Comparison of ENCODE assay signal across 11 mouse cellular contexts in genomic region chr8:114441616-114442015, GRCm38 (mm10). TPM values are rescaled to one million over a fixed set of nuclear protein-coding genes. Genes with fewer than 3 reads are reported as not detected.
DNase-seq lines count a peak whose midpoint lies in the region; ATAC-seq and TF ChIP-seq lines count a peak whose summit lies in the region.
"Had no signal": no experiment of that assay in that cellular context is flagged by ENCODE, and none has a peak within 500 bp of the region (broad histone marks: within the 10 kb centered on the region; RNA-seq: fewer than 3 reads in every experiment).

No protein-coding gene starts in this region.

- no peak for TF ChIP-seq POLR2A in liver, adult 2 months (IDR thresholded peaks at IDR 0.05; ENCODE audit: extremely low read depth, insufficient read depth, low read length)

- no peaks in the 10 kb centered on the region for H3K9me3 ChIP-seq in liver, embryonic 11.5 days (ENCODE audit: control insufficient read depth, low read length)
- no peaks in the 10 kb centered on the region for H3K9me3 ChIP-seq in forebrain, embryonic 16.5 days (ENCODE audit: control insufficient read depth, low read length)
- H3K9me3 ChIP-seq in intestine, embryonic 15.5 days, result no peaks in the 10 kb centered on the region
- H3K9me3 ChIP-seq: megakaryocyte, embryonic 14.5 days had no signal

- no peaks in the 10 kb centered on the region for H3K79me2 ChIP-seq in liver, adult 2 months (ENCODE audit: control insufficient read depth, insufficient read depth, low read length)

- no peaks in the 10 kb centered on the region; the same call in 1 of the 2 replicates for H3K36me3 ChIP-seq in liver, adult 2 months (ENCODE audit: control insufficient read depth, insufficient read depth, low read length)
- H3K36me3 ChIP-seq in liver, embryonic 11.5 days (ENCODE audit: control insufficient read depth, insufficient read depth, low read length), result no peaks in the 10 kb centered on the region
- no peaks in the 10 kb centered on the region for H3K36me3 ChIP-seq in forebrain, embryonic 16.5 days (ENCODE audit: control insufficient read depth, insufficient read depth)
- H3K36me3 ChIP-seq in intestine, embryonic 15.5 days, result no peaks in the 10 kb centered on the region

- no peak for ATAC-seq in liver, embryonic 11.5 days (replicated peaks; ENCODE audit: low FRiP score)
- no peak for ATAC-seq in forebrain, embryonic 16.5 days
- ATAC-seq in intestine, embryonic 15.5 days, result no peak
- ATAC-seq: Patski had no signal

- H3K27me3 ChIP-seq in liver, adult 2 months (ENCODE audit: control insufficient read depth, insufficient read depth, low read length), result no peaks in the 10 kb centered on the region
- no peaks in the 10 kb centered on the region for H3K27me3 ChIP-seq in liver, embryonic 11.5 days (replicated peaks; ENCODE audit: control insufficient read depth, insufficient read depth, low read length)
- H3K27me3 ChIP-seq in forebrain, embryonic 16.5 days (replicated peaks; ENCODE audit: control insufficient read depth, insufficient read depth, low read length), result no peaks in the 10 kb centered on the region
- H3K27me3 ChIP-seq in intestine, embryonic 15.5 days (replicated peaks), result no peaks in the 10 kb centered on the region
- H3K27me3 ChIP-seq: megakaryocyte, embryonic 14.5 days; Patski had no signal

- H3K4me3 ChIP-seq in liver, adult 2 months (ENCODE audit: insufficient read depth, low read depth, low read length), result no peak overlapping the region
- H3K4me3 ChIP-seq in liver, embryonic 11.5 days (ENCODE audit: low read depth, low read length), result no peak overlapping the region
- no peak overlapping the region for H3K4me3 ChIP-seq in forebrain, embryonic 16.5 days (replicated peaks; ENCODE audit: low read length)
- no peak overlapping the region for H3K4me3 ChIP-seq in intestine, embryonic 15.5 days (replicated peaks)
- H3K4me3 ChIP-seq: megakaryocyte, embryonic 14.5 days had no signal

- no peak overlapping the region for H3K4me2 ChIP-seq in liver, embryonic 11.5 days
- H3K4me2 ChIP-seq in forebrain, embryonic 16.5 days (ENCODE audit: low read length), result no peak overlapping the region
- no peak overlapping the region for H3K4me2 ChIP-seq in intestine, embryonic 15.5 days (replicated peaks)

- H3K4me1 ChIP-seq in liver, adult 2 months (ENCODE audit: control insufficient read depth, insufficient read depth, low read length), result 0 out of 2 replicates have a peak, but pooled peaks cover 2% of the 10 kb centered on the region
- H3K4me1 ChIP-seq in liver, embryonic 11.5 days (replicated peaks; ENCODE audit: control insufficient read depth, insufficient read depth, low read length), result peaks cover 6% of the 10 kb centered on the region
- peaks cover 10% of the 10 kb centered on the region for H3K4me1 ChIP-seq in forebrain, embryonic 16.5 days (replicated peaks; ENCODE audit: control insufficient read depth, insufficient read depth, low read length)
- peaks cover 7% of the 10 kb centered on the region for H3K4me1 ChIP-seq in intestine, embryonic 15.5 days (replicated peaks)

- H3K27ac ChIP-seq in liver, adult 2 months (replicated peaks; ENCODE audit: insufficient read depth, low read depth, low read length), result no peak overlapping the region
- no peak overlapping the region for H3K27ac ChIP-seq in liver, embryonic 11.5 days (ENCODE audit: low read depth, low read length)
- H3K27ac ChIP-seq in forebrain, embryonic 16.5 days (ENCODE audit: low read length), result no peak overlapping the region
- no peak overlapping the region for H3K27ac ChIP-seq in intestine, embryonic 15.5 days

- WGBS in liver, adult 2 months, result 94% methylated on average over 4 of the region's 4 CpGs
- 67% methylated on average over 4 of the region's 4 CpGs for WGBS in liver, embryonic 11.5 days
- 87% methylated on average over 4 of the region's 4 CpGs for WGBS in forebrain, embryonic 16.5 days
- 80% methylated on average over 4 of the region's 4 CpGs for WGBS in intestine, embryonic 15.5 days

- TF ChIP-seq CTCF in liver, adult 2 months (IDR thresholded peaks at IDR 0.05; ENCODE audit: low read depth, low read length), result no peak; the same call in none of the 2 replicates

- DNase-seq in cerebellum, adult 18-20 months, result peak; percentile 32 to 50
- DNase-seq in cerebellum, adult 8-10 months, result no peak
- peak; percentile 18 for DNase-seq in liver, adult 2 months (ENCODE audit: extremely low read depth, low read depth, low spot score)
- no peak for DNase-seq in liver, embryonic 11.5 days (ENCODE audit: low spot score)
- peak; percentile 55 for DNase-seq in embryo, embryonic 11 days
- DNase-seq in retina, postnatal 7 days (ENCODE audit: low read depth, low spot score), result peak; percentile 41

- H3K9ac ChIP-seq in liver, adult 2 months (ENCODE audit: low read depth, low read length), result no peak overlapping the region
- no peak overlapping the region for H3K9ac ChIP-seq in liver, embryonic 11.5 days (ENCODE audit: low read depth, low read length)
- H3K9ac ChIP-seq in forebrain, embryonic 16.5 days (replicated peaks; ENCODE audit: low read depth, low read length), result no peak overlapping the region
- H3K9ac ChIP-seq in intestine, embryonic 15.5 days, result no peak overlapping the region

RNA-seq across cellular contexts. Expression of gene Wwox, which starts 2.2 kb away (rescaled TPM):
- 9.9 and 10.0 TPM in 2 replicates for total RNA-seq in liver, adult 2 months (2014; rRNA removed)
- polyA plus RNA-seq in liver, adult 2 months (2012; rRNA removed), result 5.1 and 7.2 TPM in 2 replicates
- polyA plus RNA-seq in liver, embryonic 11.5 days (2014; fragmentation: Nextera tagmentation; extraction: Ambion mirVana), result 7.3 and 9.1 TPM in 2 replicates
- polyA plus RNA-seq in forebrain, embryonic 16.5 days (2015; fragmentation: Nextera tagmentation; extraction: Ambion mirVana), result 9.6 and 11.4 TPM in 2 replicates
- 11.6 TPM in 2 replicates for polyA plus RNA-seq in intestine, embryonic 15.5 days (2015; fragmentation: Nextera tagmentation; extraction: Ambion mirVana)

RNA-seq across cellular contexts. Expression of gene Clec3a, which starts 23.7 kb away (rescaled TPM):
- not detected in 2 replicates for total RNA-seq in liver, adult 2 months (2014; rRNA removed)
- not detected in 2 replicates for polyA plus RNA-seq in liver, adult 2 months (2012; rRNA removed)
- polyA plus RNA-seq in liver, embryonic 11.5 days (2014; fragmentation: Nextera tagmentation; extraction: Ambion mirVana), result not detected in 2 replicates
- 0.76 TPM in 1 of 2 replicates, not detected in the other for polyA plus RNA-seq in forebrain, embryonic 16.5 days (2015; fragmentation: Nextera tagmentation; extraction: Ambion mirVana)
- polyA plus RNA-seq in intestine, embryonic 15.5 days (2015; fragmentation: Nextera tagmentation; extraction: Ambion mirVana), result not detected in 2 replicates
- polyA plus RNA-seq: heart, embryonic 14.5 days; Patski had no signal

Comparison
In these comparisons a context has a peak if more than half of its experiments do, and no peak if none do; other contexts are left out.
1. DNase-seq: peak in cerebellum, adult 18-20 months (2 of 2), liver, adult 2 months (single experiment), embryo, embryonic 11 days (single experiment) and retina, postnatal 7 days (single experiment); none in cerebellum, adult 8-10 months (single experiment) and liver, embryonic 11.5 days (single experiment).